Mouse (Mus musculus) heart, embryonic 10.5 days (tissue): ENCODE measurements around the gene Gm4553. TPM values are rescaled to one million over a fixed set of nuclear protein-coding genes. Genes with fewer than 3 reads are reported as not detected.
"Not testable (repeated sequence)": the region's sequence is repeated elsewhere in the genome, so short reads cannot be mapped to it uniquely, and the experiment has no call there.

Source experiments
- DNase-seq: peaks from one replicate; pipeline ENCODE4 v3.0.0-alpha.2; 2017; ENCODE audit warnings: low spot score
- H3K27ac ChIP-seq: fragments of 300-500 bp; sonication (generic); 2 replicates; pipeline ENCODE4 v1.5.1; 2016; ENCODE audit warnings: mild to moderate bottlenecking
- H3K27me3 ChIP-seq: fragments of 300-500 bp; sonication (generic); 2 replicates; pipeline ENCODE4 v1.6.1; 2016; ENCODE audit warnings: mild to moderate bottlenecking; ENCODE audit not compliant: poor library complexity, insufficient read depth, severe bottlenecking
- H3K36me3 ChIP-seq: fragments of 300-500 bp; sonication (generic); 2 replicates; pipeline ENCODE4 v1.6.1; 2016; ENCODE audit warnings: mild to moderate bottlenecking, moderate library complexity
- H3K4me1 ChIP-seq: fragments of 300-500 bp; sonication (generic); 2 replicates; pipeline ENCODE4 v1.6.1; 2016; ENCODE audit warnings: mild to moderate bottlenecking
- H3K4me3 ChIP-seq: fragments of 300-500 bp; sonication (generic); 2 replicates; pipeline ENCODE4 v1.5.1; 2016; ENCODE audit warnings: mild to moderate bottlenecking, moderate library complexity
- H3K9me3 ChIP-seq: fragments of 300-500 bp; sonication (generic); 2 replicates; pipeline ENCODE4 v1.6.1; 2016; ENCODE audit warnings: mild to moderate bottlenecking, moderate library complexity
- WGBS: fragments of 180-500 bp; shearing (Covaris S2); methylation state at CpG from one replicate; pipeline ENCODE4 v1.1.7; 2016; 5-methylcytosine and 5-hydroxymethylcytosine counted together
- polyA plus RNA-seq: library from polyadenylated mRNA; unstranded; fragments of >200 nt; fragmentation: Nextera tagmentation; extraction: Ambion mirVana; gene quantifications from 2 replicates; pipeline ENCODE4 v1.2.1, GENCODE M21; 2016

Gene Gm4553
- polyA plus RNA-seq, 1 experiment from 2014 or later: not detected

DNA sequence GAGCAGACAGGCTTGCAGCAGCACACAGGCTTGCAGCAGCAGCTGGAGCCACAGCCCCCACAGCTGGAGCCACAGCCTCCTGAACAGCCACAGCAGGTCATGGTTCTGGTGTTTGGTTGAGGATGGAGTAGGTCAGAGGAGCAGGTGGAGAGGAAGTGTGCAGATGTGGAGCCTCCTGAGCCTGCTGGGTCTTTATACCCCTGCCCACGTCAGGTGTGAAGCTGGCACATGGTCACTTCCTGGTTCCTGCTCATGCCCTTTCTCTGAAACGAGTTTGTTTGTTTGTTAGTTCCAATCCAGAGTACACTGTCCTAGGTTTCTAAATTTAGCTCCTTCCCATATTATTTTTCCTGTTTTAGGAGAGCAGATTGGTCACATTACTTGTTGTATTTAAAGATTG is 8.5 kb downstream of the Gm4553 start, which contains the start of gene Gm29735:
Gene Gm29735 (minus strand): TSS at position 101 of the 400 bp plus-strand sequence.
- not testable (repeated sequence) for H3K4me3 ChIP-seq, H3K9me3 ChIP-seq, H3K27me3 ChIP-seq, H3K36me3 ChIP-seq, H3K27ac ChIP-seq, H3K4me1 ChIP-seq
- WGBS: 39% methylated on average over 2 of the region's 2 CpGs
- DNase-seq: peak; percentile 16

DNA sequence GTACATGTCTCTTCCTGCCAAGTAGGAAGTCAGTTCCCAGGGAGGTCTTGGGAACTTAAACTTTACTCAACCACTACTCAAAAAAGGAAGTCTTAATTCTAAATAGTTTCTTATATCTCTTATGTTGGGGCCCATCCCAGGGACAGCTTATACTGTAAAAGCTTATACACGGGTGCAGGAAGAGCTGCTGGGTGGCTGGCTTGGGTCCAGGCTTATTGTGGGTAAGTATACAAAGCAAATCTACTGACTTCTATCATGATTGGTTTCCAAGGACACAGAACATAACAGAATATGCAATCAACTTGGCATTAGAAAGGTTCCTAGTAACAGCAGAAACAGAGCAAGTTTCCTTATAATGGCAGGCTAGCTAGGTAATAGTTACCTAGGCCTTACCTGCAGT is 10.2 kb downstream of the Gm4553 start:
- H3K4me3 ChIP-seq: no peak overlapping the region
- H3K27me3 ChIP-seq: no peaks in the 10 kb centered on the region
- DNase-seq: no peak
- no peaks in the 10 kb centered on the region for H3K9me3 ChIP-seq
- no peaks in the 10 kb centered on the region for H3K4me1 ChIP-seq
- no peak overlapping the region for H3K27ac ChIP-seq
- 80% methylated on average over 1 of the region's 1 CpGs for WGBS
- no peaks in the 10 kb centered on the region for H3K36me3 ChIP-seq

DNA sequence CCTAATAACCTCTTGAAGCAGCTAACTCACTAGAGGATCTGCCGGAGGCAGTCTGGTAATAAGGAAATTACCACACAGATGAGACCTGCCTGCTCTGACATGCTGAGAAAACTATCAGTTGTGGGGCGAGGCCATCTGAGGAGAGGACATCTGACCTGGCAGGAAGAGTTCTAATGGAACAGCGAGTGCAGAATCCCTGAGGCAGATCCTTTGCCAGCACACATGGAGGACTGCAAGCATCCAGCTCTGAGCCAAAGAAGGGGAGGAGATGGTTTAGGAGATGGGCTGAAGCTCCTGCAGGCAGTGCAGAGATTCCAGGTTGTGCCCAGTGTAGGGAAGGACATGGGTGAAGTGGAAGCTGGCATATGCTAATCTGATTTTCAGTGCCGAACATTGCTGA is 13.3 kb downstream of the Gm4553 start:
- Histone ChIP-seq H3K9me3 (no peaks in the 10 kb centered on the region), H3K4me1 (no peaks in the 10 kb centered on the region), H3K36me3 (no peaks in the 10 kb centered on the region), H3K27me3 (no peaks in the 10 kb centered on the region), H3K27ac (no peak overlapping the region), H3K4me3 (no peak overlapping the region)
- DNase-seq: no peak
- 79% methylated on average over 4 of the region's 4 CpGs for WGBS

GRCm38 (mm10) chr7:142148633-142149032 is 16.9 kb downstream of the Gm4553 start:
- H3K27ac ChIP-seq: no peak overlapping the region
- no peak for DNase-seq
- no peaks in the 10 kb centered on the region for H3K9me3 ChIP-seq
- peaks cover 15% of the 10 kb centered on the region for H3K27me3 ChIP-seq
- H3K4me1 ChIP-seq: 0 out of 2 replicates have a peak, but pooled peaks cover 5% of the 10 kb centered on the region
- H3K36me3 ChIP-seq: no peaks in the 10 kb centered on the region
- H3K4me3 ChIP-seq: no peak overlapping the region

- 9% methylated on average over 1 of the region's 1 CpGs for WGBS
- Histone ChIP-seq H3K4me3 (no peak overlapping the region), H3K36me3 (no peaks in the 10 kb centered on the region), H3K27me3 (peaks cover 17% of the 10 kb centered on the region), H3K9me3 (no peaks in the 10 kb centered on the region), H3K27ac (no peak overlapping the region), H3K4me1 (0 out of 2 replicates have a peak, but pooled peaks cover 5% of the 10 kb centered on the region)
- no peak for DNase-seq
Measured at GRCm38 (mm10) chr7:142146033-142146432, 19.5 kb downstream of the Gm4553 start.

DNA sequence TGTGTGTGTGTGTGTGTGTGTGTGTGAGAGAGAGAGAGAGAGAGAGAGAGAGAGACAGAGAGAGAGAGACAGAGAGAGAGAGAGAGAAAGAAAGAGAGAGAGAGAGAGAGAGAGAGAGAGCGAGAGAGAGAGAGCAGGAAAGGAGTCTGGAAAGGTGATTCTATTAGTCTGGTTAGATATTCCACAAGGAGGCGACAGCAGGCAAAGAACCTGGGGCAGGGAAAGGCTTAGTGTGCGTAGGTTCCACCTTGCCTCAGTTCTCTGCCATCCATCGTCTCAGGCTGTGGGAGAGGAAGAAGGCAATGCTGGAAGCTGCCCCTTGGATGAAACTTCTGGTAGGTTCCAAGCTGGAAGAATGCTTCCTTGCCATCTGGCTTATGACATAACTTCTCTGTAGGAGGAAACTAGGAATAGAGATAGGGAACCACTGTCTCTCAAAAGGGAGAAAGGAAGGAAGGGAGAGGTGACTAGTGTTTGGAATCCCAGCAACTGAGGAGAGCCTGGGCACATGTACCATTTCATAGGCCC is 20.1 kb downstream of the Gm4553 start:
- no peaks in the 10 kb centered on the region for H3K9me3 ChIP-seq
- no peak for DNase-seq
- H3K36me3 ChIP-seq: no peaks in the 10 kb centered on the region
- 34% methylated on average over 4 of the region's 4 CpGs for WGBS
- 0 out of 2 replicates have a peak, but pooled peaks cover 5% of the 10 kb centered on the region for H3K4me1 ChIP-seq
- peaks cover 17% of the 10 kb centered on the region for H3K27me3 ChIP-seq
- no peak overlapping the region for H3K4me3 ChIP-seq
- no peak overlapping the region for H3K27ac ChIP-seq

- Histone ChIP-seq H3K27ac (no peak within 1 kb of the TSS), H3K36me3 (no peaks in the 10 kb centered on the region), H3K4me3 (no peak within 1 kb of the TSS), H3K9me3 (no peaks in the 10 kb centered on the region), H3K27me3 (peaks cover 17% of the 10 kb centered on the region), H3K4me1 (0 out of 2 replicates have a peak, but pooled peaks cover 5% of the 10 kb centered on the region)
- 68% methylated on average over 1 of the region's 1 CpGs for WGBS
- DNase-seq: no peak
Measured at GRCm38 (mm10) chr7:142144507-142144906, 21.0 kb downstream of the Gm4553 start, which contains the start of gene Gm45337. Gm45337 (minus strand) TSS chr7:142144607.

DNA sequence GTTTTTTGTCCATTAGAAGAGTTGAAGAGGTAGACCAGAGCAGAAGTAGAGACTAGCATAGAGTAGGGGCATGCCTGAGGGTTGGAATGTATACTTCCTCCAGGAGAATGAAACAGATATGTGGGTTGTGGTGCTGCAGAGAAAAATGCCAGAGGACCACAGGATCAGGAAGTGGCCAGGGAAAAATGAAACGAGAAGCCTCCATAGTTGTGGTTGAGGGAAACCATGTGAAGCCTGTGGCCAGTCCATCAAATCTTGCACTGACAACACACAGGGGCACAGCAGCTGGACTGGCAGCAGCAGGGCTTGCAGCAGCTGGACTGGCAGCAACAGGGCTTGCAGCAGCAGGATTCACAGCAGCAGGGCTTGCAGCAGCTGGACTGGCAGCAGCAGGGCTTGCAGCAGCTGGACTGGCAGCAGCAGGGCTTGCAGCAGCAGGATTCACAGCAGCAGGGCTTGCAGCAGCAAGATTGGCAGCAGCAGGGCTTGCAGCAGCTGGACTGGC is 22.0 kb downstream of the Gm4553 start:
- peaks cover 17% of the 10 kb centered on the region for H3K27me3 ChIP-seq
- H3K9me3 ChIP-seq: not testable (repeated sequence)

GRCm38 (mm10) chr7:142140696-142141095 is 24.8 kb downstream of the Gm4553 start:
- 23% methylated on average over 1 of the region's 1 CpGs for WGBS
- Histone ChIP-seq H3K4me1 (0 out of 2 replicates have a peak, but pooled peaks cover 5% of the 10 kb centered on the region), H3K4me3 (no peak overlapping the region), H3K27ac (no peak overlapping the region), H3K27me3 (peaks cover 17% of the 10 kb centered on the region), H3K9me3 (no peaks in the 10 kb centered on the region), H3K36me3 (no peaks in the 10 kb centered on the region)
- DNase-seq: no peak

More for the DNA sequence above, 22.0 kb downstream of the Gm4553 start:
- H3K4me3 ChIP-seq, H3K4me1 ChIP-seq, DNase-seq, H3K36me3 ChIP-seq, H3K27ac ChIP-seq: not testable (repeated sequence)
- WGBS: 59% methylated on average over 1 of the region's 1 CpGs

GRCm38 (mm10) chr7:142135934-142136333 is 29.6 kb downstream of the Gm4553 start, which contains the start of gene Gm39115:
Gm39115 (minus strand) TSS chr7:142136034.
- 52% methylated on average over 2 of the region's 2 CpGs for WGBS

GRCm38 (mm10) chr7:142134206-142134995 is 31.1 kb downstream of the Gm4553 start:
- H3K9me3 ChIP-seq: no peaks in the 10 kb centered on the region
- peaks cover 5% of the 10 kb centered on the region; the same call in 1 of the 2 replicates for H3K27me3 ChIP-seq
- 53% methylated on average over 4 of the region's 4 CpGs for WGBS
- DNase-seq: no peak
- no peaks in the 10 kb centered on the region for H3K4me1 ChIP-seq
- H3K36me3 ChIP-seq: no peaks in the 10 kb centered on the region
- no peak overlapping the region for H3K27ac ChIP-seq
- no peak overlapping the region for H3K4me3 ChIP-seq

More at GRCm38 (mm10) chr7:142135934-142136333, 29.6 kb downstream of the Gm4553 start, which contains the start of gene Gm39115:
- H3K4me3 ChIP-seq, DNase-seq, H3K36me3 ChIP-seq, H3K27ac ChIP-seq, H3K4me1 ChIP-seq, H3K27me3 ChIP-seq, H3K9me3 ChIP-seq: not testable (repeated sequence)

DNA sequence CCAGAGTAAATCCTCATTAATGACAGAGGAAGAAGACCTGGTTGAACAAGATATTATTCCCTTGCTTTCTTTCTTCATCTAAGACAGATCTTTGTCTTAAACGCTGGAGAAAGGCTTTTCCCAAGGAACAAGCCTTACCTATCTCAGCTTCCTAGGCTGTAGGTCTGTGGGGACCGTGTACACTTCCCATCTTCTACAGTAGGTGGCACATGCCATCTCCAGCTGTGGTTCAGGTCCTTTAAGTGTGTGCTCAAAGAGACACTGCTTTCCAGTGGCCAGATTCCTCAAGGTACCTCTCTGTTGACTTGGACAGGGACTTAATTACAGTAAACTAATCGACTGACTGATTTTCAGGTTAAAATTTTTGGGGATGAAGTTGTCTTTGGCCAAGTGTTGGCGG is 36.7 kb downstream of the Gm4553 start:
- no peaks in the 10 kb centered on the region for H3K4me1 ChIP-seq
- H3K27me3 ChIP-seq: peaks cover 10% of the 10 kb centered on the region; the same call in 1 of the 2 replicates
- H3K9me3 ChIP-seq: no peaks in the 10 kb centered on the region
- DNase-seq: no peak
- H3K27ac ChIP-seq: no peak overlapping the region
- no peaks in the 10 kb centered on the region for H3K36me3 ChIP-seq
- 58% methylated on average over 4 of the region's 4 CpGs for WGBS
- H3K4me3 ChIP-seq: no peak overlapping the region

DNA sequence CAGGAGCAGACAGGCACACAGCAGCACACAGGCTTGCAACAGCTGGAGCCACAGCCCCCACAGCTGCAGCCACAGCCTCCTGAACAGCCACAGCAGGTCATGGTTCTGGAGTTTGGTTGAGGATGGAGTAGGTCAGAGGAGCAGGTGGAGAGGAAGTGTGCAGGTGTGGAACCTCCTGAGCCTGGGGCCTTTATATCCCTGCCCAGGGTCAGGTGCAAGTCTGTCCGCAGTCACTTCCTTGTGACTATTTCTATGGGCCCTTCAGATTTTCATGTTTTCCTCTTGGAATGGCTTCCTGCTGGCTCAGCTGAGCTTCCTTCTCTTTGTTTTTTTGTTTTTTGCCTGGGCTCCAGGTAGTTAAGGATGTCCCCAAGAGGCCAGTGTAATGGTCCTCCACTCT is 44.9 kb downstream of the Gm4553 start, which contains the start of gene Gm45618:
Gene Gm45618 (minus strand): TSS at position 101 of the 400 bp plus-strand sequence.
- H3K27me3 ChIP-seq: peaks cover 16% of the 10 kb centered on the region; the same call in 1 of the 2 replicates
- not testable (repeated sequence) for H3K27ac ChIP-seq, H3K36me3 ChIP-seq, H3K4me3 ChIP-seq, H3K4me1 ChIP-seq, DNase-seq, H3K9me3 ChIP-seq
- WGBS: 83% methylated on average over 1 of the region's 1 CpGs
